Mouse (Mus musculus) hindbrain, embryonic 13.5 days (tissue): ENCODE measurements around the gene Erg. TPM values are rescaled to one million over a fixed set of nuclear protein-coding genes. Genes with fewer than 3 reads are reported as not detected.

Experiments
- ATAC-seq: fragments of 200-750 bp; cut with Nextera tagmentation; 2 replicates; pipeline ENCODE4 v1.8.0; 2017; ENCODE audit warnings: moderate TSS enrichment; ENCODE audit not compliant: low FRiP score
- H3K27ac ChIP-seq: fragments of 300-500 bp; sonication (generic); 2 replicates; pipeline ENCODE4 v1.5.1; 2015; ENCODE audit warnings: inconsistent platforms, mild to moderate bottlenecking, moderate library complexity
- H3K27me3 ChIP-seq: fragments of 300-500 bp; sonication (generic); 2 replicates; pipeline ENCODE4 v1.6.1; 2015; ENCODE audit warnings: mild to moderate bottlenecking, inconsistent platforms
- H3K36me3 ChIP-seq: fragments of 300-500 bp; sonication (generic); 2 replicates; pipeline ENCODE4 v1.6.1; 2015; ENCODE audit warnings: mild to moderate bottlenecking, inconsistent platforms
- H3K4me1 ChIP-seq: fragments of 300-500 bp; sonication (generic); replicated peaks from 2 replicates; pipeline ENCODE4 v1.6.1; 2015; ENCODE audit warnings: inconsistent platforms
- H3K4me2 ChIP-seq: fragments of 300-500 bp; sonication (generic); 2 replicates; pipeline ENCODE4 v1.6.1; 2015; ENCODE audit warnings: inconsistent platforms, mild to moderate bottlenecking, moderate library complexity
- H3K4me3 ChIP-seq: fragments of 300-500 bp; sonication (generic); 2 replicates; pipeline ENCODE4 v1.5.1; 2015; ENCODE audit warnings: mild to moderate bottlenecking, inconsistent platforms
- H3K9ac ChIP-seq: fragments of 300-500 bp; sonication (generic); 2 replicates; pipeline ENCODE4 v1.6.1; 2015; ENCODE audit warnings: mild to moderate bottlenecking, inconsistent platforms
- H3K9me3 ChIP-seq: fragments of 300-500 bp; sonication (generic); 2 replicates; pipeline ENCODE4 v1.6.1; 2016; ENCODE audit warnings: inconsistent platforms
- WGBS: fragments of 180-500 bp; shearing (Covaris S2); methylation state at CpG from one replicate; pipeline ENCODE4 v1.1.7; 2015; 5-methylcytosine and 5-hydroxymethylcytosine counted together
- polyA plus RNA-seq: library from polyadenylated mRNA; unstranded; fragments of >200 nt; fragmentation: Nextera tagmentation; extraction: Ambion mirVana; gene quantifications from 2 replicates; pipeline ENCODE4 v1.2.1, GENCODE M21; 2015

Gene Erg
- polyA plus RNA-seq, 1 experiment from 2014 or later: 2.1 TPM

GRCm38 (mm10) chr16:95348555-95348954 is 237.8 kb downstream of the Erg start:
- no peak for ATAC-seq
- no peaks in the 10 kb centered on the region for H3K36me3 ChIP-seq
- no peak overlapping the region for H3K27ac ChIP-seq
- 88% methylated on average over 9 of the region's 9 CpGs for WGBS
- no peak overlapping the region for H3K4me3 ChIP-seq
- H3K9me3 ChIP-seq: no peaks in the 10 kb centered on the region
- H3K4me2 ChIP-seq: no peak overlapping the region
- H3K4me1 ChIP-seq: peaks cover 3% of the 10 kb centered on the region; the same call in 1 of the 2 replicates
- no peaks in the 10 kb centered on the region for H3K27me3 ChIP-seq
- H3K9ac ChIP-seq: no peak overlapping the region

GRCm38 (mm10) chr16:95347202-95347601 is 239.2 kb downstream of the Erg start:
- Histone ChIP-seq H3K9ac (no peak overlapping the region), H3K4me1 (peaks cover 3% of the 10 kb centered on the region; the same call in 1 of the 2 replicates), H3K27me3 (peaks cover 6% of the 10 kb centered on the region; the same call in 1 of the 2 replicates), H3K9me3 (no peaks in the 10 kb centered on the region), H3K4me2 (no peak overlapping the region), H3K4me3 (no peak overlapping the region), H3K36me3 (no peaks in the 10 kb centered on the region), H3K27ac (peak overlapping the region; percentile 13; the same call in 1 of the 2 replicates)
- 20% methylated on average over 3 of the region's 3 CpGs for WGBS
- ATAC-seq: no peak

GRCm38 (mm10) chr16:95345882-95346281 is 240.5 kb downstream of the Erg start:
- Histone ChIP-seq H3K27me3 (peaks cover 9% of the 10 kb centered on the region; the same call in 1 of the 2 replicates), H3K4me3 (no peak overlapping the region), H3K9ac (no peak overlapping the region), H3K36me3 (no peaks in the 10 kb centered on the region), H3K4me2 (no peak overlapping the region), H3K9me3 (no peaks in the 10 kb centered on the region), H3K4me1 (peaks cover 10% of the 10 kb centered on the region), H3K27ac (no peak overlapping the region)
- 6% methylated on average over 5 of the region's 7 CpGs for WGBS
- no peak for ATAC-seq

- H3K27me3 ChIP-seq: peaks cover 9% of the 10 kb centered on the region; the same call in 1 of the 2 replicates
- H3K4me3 ChIP-seq: no peak overlapping the region
- ATAC-seq: no peak
- no peak overlapping the region for H3K9ac ChIP-seq
- WGBS: 78% methylated on average over 10 of the region's 10 CpGs
- peaks cover 13% of the 10 kb centered on the region for H3K4me1 ChIP-seq
- H3K27ac ChIP-seq: no peak overlapping the region
- H3K9me3 ChIP-seq: no peaks in the 10 kb centered on the region
- no peak overlapping the region for H3K4me2 ChIP-seq
- H3K36me3 ChIP-seq: no peaks in the 10 kb centered on the region
These were observed 241.4 kb downstream of the Erg start for GRCm38 (mm10) chr16:95344961-95345360.

GRCm38 (mm10) chr16:95342030-95342429 is 244.4 kb downstream of the Erg start:
- Histone ChIP-seq H3K36me3 (no peaks in the 10 kb centered on the region), H3K4me1 (peaks cover 10% of the 10 kb centered on the region), H3K4me2 (no peak overlapping the region), H3K27me3 (peaks cover 9% of the 10 kb centered on the region; the same call in 1 of the 2 replicates), H3K9me3 (no peaks in the 10 kb centered on the region), H3K9ac (no peak overlapping the region), H3K27ac (no peak overlapping the region), H3K4me3 (no peak overlapping the region)
- WGBS: 78% methylated on average over 8 of the region's 8 CpGs
- ATAC-seq: 0 out of 2 replicates have a peak, but pooled peaks have one; percentile 15

GRCm38 (mm10) chr16:95340885-95341791 is 245.3 kb downstream of the Erg start:
- Histone ChIP-seq H3K27ac (peak overlapping the region; percentile 19; the same call in 1 of the 2 replicates), H3K4me2 (peak overlapping the region; percentile 32), H3K36me3 (no peaks in the 10 kb centered on the region), H3K4me3 (peak overlapping the region; percentile 8; the same call in 1 of the 2 replicates), H3K4me1 (peaks cover 10% of the 10 kb centered on the region), H3K27me3 (peaks cover 9% of the 10 kb centered on the region; the same call in 1 of the 2 replicates), H3K9me3 (no peaks in the 10 kb centered on the region), H3K9ac (no peak overlapping the region; the same call in 1 of the 2 replicates)
- 34% methylated on average over 28 of the region's 28 CpGs for WGBS
- ATAC-seq: peak; percentile 84

GRCm38 (mm10) chr16:95332159-95332558 is 254.2 kb downstream of the Erg start:
- no peak overlapping the region for H3K4me2 ChIP-seq
- WGBS: 92% methylated on average over 5 of the region's 5 CpGs
- H3K27me3 ChIP-seq: no peaks in the 10 kb centered on the region
- H3K27ac ChIP-seq: no peak overlapping the region
- no peak for ATAC-seq
- H3K4me1 ChIP-seq: no peaks in the 10 kb centered on the region
- H3K9ac ChIP-seq: no peak overlapping the region
- H3K9me3 ChIP-seq: no peaks in the 10 kb centered on the region
- no peaks in the 10 kb centered on the region for H3K36me3 ChIP-seq
- H3K4me3 ChIP-seq: no peak overlapping the region

GRCm38 (mm10) chr16:95321945-95322625 is 264.3 kb downstream of the Erg start:
- H3K36me3 ChIP-seq: no peaks in the 10 kb centered on the region
- no peak overlapping the region for H3K9ac ChIP-seq
- H3K27ac ChIP-seq: no peak overlapping the region
- no peaks in the 10 kb centered on the region for H3K4me1 ChIP-seq
- H3K9me3 ChIP-seq: no peaks in the 10 kb centered on the region
- H3K4me3 ChIP-seq: no peak overlapping the region
- WGBS: 71% methylated on average over 9 of the region's 9 CpGs
- H3K4me2 ChIP-seq: no peak overlapping the region
- no peaks in the 10 kb centered on the region for H3K27me3 ChIP-seq
- ATAC-seq: no peak

Other genes with a start within 250 kb of the Erg start
- 20.6 and 22.2 TPM in 2 replicates for gene Ets2, start 115.5 kb upstream of the Erg start, polyA plus RNA-seq